Mouse (Mus musculus) cerebellum, adult 2 months (tissue): ENCODE data around the gene Urm1.

Experiments
- CTCF ChIP-seq: fragments of 200-500 bp; IDR thresholded peaks from 2 replicates; pipeline ENCODE4 v1.5.1; 2011; ENCODE audit warnings: low read depth, mild to moderate bottlenecking, control low read depth, low read length, moderate library complexity, borderline replicate concordance; ENCODE audit not compliant: insufficient read depth
- POLR2A ChIP-seq: fragments of 200-500 bp; IDR thresholded peaks from 2 replicates; pipeline ENCODE4 v1.6.1; 2011; ENCODE audit warnings: low read length, control low read depth, borderline replicate concordance; ENCODE audit not compliant: insufficient read depth

- TF ChIP-seq CTCF (no peak), POLR2A (no peak)
These were observed 38.1 kb downstream of the Urm1 start for GRCm38 (mm10) chr2:29857967-29858366.
